Mouse (Mus musculus): ENCODE measurements at regions not wholly inside any gene's neighbourhood (a gene's known extent, or its start where the extent isn't known, plus 50 kb on each side); places are given as distances from the start of the nearest gene placed in this dataset.

DNA sequence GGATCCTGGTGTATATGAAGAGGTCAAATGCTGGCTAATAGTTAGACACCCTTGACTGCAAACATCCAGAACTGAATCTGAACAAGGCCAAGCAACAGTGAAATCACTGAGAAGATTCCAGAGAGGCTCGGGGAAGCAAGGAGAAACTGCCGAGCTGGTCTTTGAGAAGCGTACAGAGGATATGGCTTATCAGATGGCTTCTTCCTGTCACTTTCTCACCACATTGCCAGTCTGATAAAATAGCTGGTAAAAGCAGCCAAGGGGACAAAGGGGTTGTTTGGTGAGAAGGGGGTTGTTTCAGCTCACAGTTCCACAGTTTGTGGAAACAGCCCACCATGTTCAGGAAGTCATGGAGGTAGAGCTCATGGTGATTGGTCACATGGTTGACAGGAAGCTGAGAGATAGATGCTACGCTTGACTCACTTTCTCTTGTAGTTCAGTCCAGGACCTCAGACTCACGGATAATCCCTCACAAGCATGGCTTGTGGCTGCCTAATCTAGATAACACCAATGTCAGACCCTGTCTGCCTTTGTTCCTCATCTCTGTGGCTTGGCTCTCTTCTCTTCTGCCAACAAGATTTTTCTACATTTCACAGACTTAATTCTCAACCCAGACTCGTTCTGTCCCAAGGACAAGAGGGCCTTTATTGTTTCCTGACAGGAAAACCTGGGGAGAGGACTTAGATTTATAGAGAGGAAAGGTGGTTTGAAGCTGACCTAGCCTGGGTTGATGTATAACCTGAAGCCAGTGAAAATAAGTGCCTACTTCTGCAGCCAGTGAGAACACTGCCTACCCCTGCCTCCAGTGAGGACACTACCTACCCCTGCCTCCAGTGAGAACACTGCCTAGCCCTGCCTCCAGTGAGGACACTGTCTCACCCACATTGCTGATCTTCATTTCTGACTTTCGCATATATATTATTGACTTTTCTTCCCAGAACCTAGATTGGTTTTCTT, 122.0 kb downstream of the Tent5c start:
- no peak for DNase-seq
- no peak for TF ChIP-seq CTCF (IDR thresholded peaks at IDR 0.05; ENCODE audit: low read depth)
- H3K27me3 ChIP-seq (ENCODE audit: insufficient read depth, low read length), result no peaks in the 10 kb centered on the region
- WGBS, result 52% methylated on average over 7 of the region's 7 CpGs
- no peak overlapping the region for H3K27ac ChIP-seq (ENCODE audit: low read depth)
- H3K9me3 ChIP-seq (ENCODE audit: low read depth, low read length), result no peaks in the 10 kb centered on the region
- H3K9ac ChIP-seq, result no peak overlapping the region
- no peaks in the 10 kb centered on the region for H3K4me1 ChIP-seq (ENCODE audit: insufficient read depth)
- no peaks in the 10 kb centered on the region for H3K36me3 ChIP-seq (ENCODE audit: insufficient read depth)
- H3K4me3 ChIP-seq (ENCODE audit: low read depth, low read length), result no peak overlapping the region
- H3K4me2 ChIP-seq, result no peak overlapping the region
- ATAC-seq (ENCODE audit: insufficient read depth), result no peak

DNA sequence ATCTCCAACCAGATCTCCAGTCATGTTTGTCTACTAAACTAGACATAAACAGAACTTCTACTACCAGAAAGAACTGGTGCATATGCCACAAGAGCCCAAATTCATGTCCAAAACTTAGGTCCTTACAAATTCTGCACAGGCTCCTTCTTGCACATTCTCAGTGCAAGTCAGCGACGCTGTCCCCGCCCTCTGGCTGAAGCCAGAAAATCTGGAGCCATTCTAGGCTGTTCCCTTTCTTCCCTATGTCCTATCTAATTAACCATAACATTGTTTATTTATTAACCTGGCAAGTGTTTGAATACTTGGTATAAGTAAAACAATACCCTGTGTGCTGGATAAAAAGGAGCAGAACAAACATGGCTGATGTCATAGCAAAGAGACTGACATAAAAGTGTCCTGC, 122.7 kb downstream of the Tent5c start:
- Histone ChIP-seq H3K4me1 (ENCODE audit: insufficient read depth) (no peaks in the 10 kb centered on the region), H3K36me3 (ENCODE audit: insufficient read depth) (no peaks in the 10 kb centered on the region), H3K4me3 (ENCODE audit: low read depth, low read length) (no peak overlapping the region), H3K27ac (ENCODE audit: low read depth) (no peak overlapping the region), H3K9me3 (ENCODE audit: low read depth, low read length) (no peaks in the 10 kb centered on the region), H3K27me3 (ENCODE audit: insufficient read depth, low read length) (no peaks in the 10 kb centered on the region), H3K9ac (no peak overlapping the region), H3K4me2 (no peak overlapping the region)
- no peak for ATAC-seq (ENCODE audit: insufficient read depth)
- no peak for DNase-seq
- no peak for TF ChIP-seq CTCF (IDR thresholded peaks at IDR 0.05; ENCODE audit: low read depth)
- 86% methylated on average over 3 of the region's 3 CpGs for WGBS

DNA sequence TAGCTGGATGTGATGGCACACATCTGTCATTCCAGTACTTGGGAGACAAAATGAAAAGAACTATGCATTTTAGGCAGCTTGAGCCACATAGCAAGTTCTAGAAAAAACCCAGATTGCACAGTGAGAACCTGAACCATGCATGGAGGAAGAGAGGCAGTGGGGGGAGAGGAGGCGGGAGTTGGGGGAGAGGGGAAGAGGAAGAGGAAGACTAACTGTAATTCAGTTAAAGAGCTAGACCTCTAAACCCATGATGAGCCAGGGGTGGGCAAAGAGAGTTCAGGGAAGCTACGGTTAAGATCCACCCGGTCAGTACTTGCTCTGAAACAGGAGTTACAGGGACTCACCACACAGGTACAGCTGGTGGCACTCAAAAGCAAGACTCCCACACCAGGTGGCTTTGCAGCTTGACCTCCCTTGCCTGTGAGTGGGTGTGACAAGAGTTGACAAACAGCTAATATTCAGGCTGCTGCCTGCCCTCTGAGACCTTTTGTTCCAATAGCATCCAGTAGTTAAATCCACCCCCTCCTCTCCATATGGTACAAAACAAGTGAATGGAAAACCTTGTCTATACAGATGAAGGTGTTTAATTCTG, 123.7 kb downstream of the Tent5c start:
- DNase-seq, result no peak
- Histone ChIP-seq H3K4me2 (no peak overlapping the region), H3K4me3 (ENCODE audit: low read depth, low read length) (no peak overlapping the region), H3K9me3 (ENCODE audit: low read depth, low read length) (no peaks in the 10 kb centered on the region), H3K36me3 (ENCODE audit: insufficient read depth) (no peaks in the 10 kb centered on the region), H3K4me1 (ENCODE audit: insufficient read depth) (no peaks in the 10 kb centered on the region), H3K9ac (no peak overlapping the region), H3K27me3 (ENCODE audit: insufficient read depth, low read length) (no peaks in the 10 kb centered on the region), H3K27ac (ENCODE audit: low read depth) (no peak overlapping the region)
- no peak for TF ChIP-seq CTCF (IDR thresholded peaks at IDR 0.05; ENCODE audit: low read depth)
- WGBS, result 81% methylated on average over 3 of the region's 3 CpGs
- ATAC-seq (ENCODE audit: insufficient read depth), result no peak

DNA sequence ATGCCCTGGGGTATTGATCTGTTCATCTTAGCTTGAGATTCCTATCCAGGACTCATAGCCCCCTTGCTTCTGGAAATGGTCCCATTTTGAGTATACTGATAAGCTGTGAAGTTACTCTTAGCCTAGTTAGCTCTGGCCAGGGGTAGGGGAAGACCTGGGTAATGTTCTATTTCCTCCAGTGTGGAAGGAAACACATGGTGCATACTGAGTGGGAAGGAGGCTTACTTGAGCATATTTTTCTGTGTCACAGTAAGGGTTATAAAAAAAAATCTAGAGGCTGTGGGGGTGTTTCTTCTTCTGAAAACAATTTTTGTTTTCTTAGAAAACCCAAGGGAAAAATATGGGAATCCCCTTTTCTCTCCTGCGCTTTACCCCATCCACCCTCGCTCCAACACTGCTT, 124.4 kb downstream of the Tent5c start:
- Histone ChIP-seq H3K27ac (ENCODE audit: low read depth) (no peak overlapping the region), H3K4me1 (ENCODE audit: insufficient read depth) (no peaks in the 10 kb centered on the region), H3K4me3 (ENCODE audit: low read depth, low read length) (no peak overlapping the region), H3K9ac (no peak overlapping the region), H3K27me3 (ENCODE audit: insufficient read depth, low read length) (no peaks in the 10 kb centered on the region), H3K9me3 (ENCODE audit: low read depth, low read length) (no peaks in the 10 kb centered on the region), H3K4me2 (no peak overlapping the region), H3K36me3 (ENCODE audit: insufficient read depth) (no peaks in the 10 kb centered on the region)
- no peak for TF ChIP-seq CTCF (IDR thresholded peaks at IDR 0.05; ENCODE audit: low read depth)
- DNase-seq (no peak), ATAC-seq (ENCODE audit: insufficient read depth) (no peak)
- WGBS, result 79% methylated on average over 2 of the region's 2 CpGs

DNA sequence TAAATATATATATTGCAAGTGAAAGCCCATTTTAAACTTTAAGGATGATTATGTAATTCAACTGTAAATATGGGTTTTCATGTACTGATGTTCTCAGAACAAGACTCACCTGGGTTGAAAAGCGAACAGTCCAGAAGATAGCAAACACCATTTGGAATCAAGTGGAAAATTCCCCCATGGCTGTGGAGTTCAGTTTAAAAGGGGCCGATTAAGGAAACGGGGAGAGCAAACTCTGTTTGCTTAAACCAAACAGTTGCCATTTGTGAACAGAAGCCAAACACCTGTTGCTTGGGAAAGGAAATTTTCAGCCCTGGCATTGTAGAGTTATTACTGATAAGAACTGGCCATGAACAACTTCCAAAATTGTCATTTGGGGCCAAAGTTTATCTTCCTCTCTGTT, 126.1 kb downstream of the Tent5c start:
- Histone ChIP-seq H3K4me2 (no peak overlapping the region), H3K27me3 (ENCODE audit: insufficient read depth, low read length) (no peaks in the 10 kb centered on the region), H3K4me3 (ENCODE audit: low read depth, low read length) (no peak overlapping the region), H3K4me1 (ENCODE audit: insufficient read depth) (no peaks in the 10 kb centered on the region), H3K36me3 (ENCODE audit: insufficient read depth) (no peaks in the 10 kb centered on the region), H3K27ac (ENCODE audit: low read depth) (no peak overlapping the region), H3K9ac (no peak overlapping the region), H3K9me3 (ENCODE audit: low read depth, low read length) (no peaks in the 10 kb centered on the region)
- DNase-seq (peak; percentile 4), ATAC-seq (ENCODE audit: insufficient read depth) (no peak)
- no peak for TF ChIP-seq CTCF (IDR thresholded peaks at IDR 0.05; ENCODE audit: low read depth)
- WGBS, result 24% methylated on average over 3 of the region's 3 CpGs

DNA sequence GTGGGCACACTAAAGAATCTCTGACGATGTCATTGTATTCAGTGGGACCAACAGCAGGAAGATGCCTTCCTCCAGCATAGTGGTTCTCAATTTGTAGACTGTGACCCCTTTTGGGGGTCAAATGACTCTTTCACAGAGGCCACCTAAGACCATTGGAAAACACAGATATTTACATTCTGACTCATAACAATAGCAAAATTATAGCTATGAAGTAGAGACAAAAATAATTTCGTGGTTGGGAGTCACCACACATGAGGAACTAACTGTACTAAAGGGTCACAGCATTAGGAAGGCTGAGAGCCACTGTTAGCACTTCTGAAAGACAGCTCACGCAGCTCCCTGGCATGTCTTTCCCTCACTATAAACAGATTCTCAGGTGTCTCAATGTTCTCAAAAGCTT, 129.1 kb downstream of the Tent5c start:
- Histone ChIP-seq H3K9me3 (ENCODE audit: low read depth, low read length) (no peaks in the 10 kb centered on the region), H3K27me3 (ENCODE audit: insufficient read depth, low read length) (no peaks in the 10 kb centered on the region), H3K4me3 (ENCODE audit: low read depth, low read length) (no peak overlapping the region), H3K4me1 (ENCODE audit: insufficient read depth) (no peaks in the 10 kb centered on the region), H3K9ac (no peak overlapping the region), H3K4me2 (no peak overlapping the region), H3K36me3 (ENCODE audit: insufficient read depth) (no peaks in the 10 kb centered on the region), H3K27ac (ENCODE audit: low read depth) (no peak overlapping the region)
- no peak for TF ChIP-seq CTCF (IDR thresholded peaks at IDR 0.05; ENCODE audit: low read depth)
- ATAC-seq (ENCODE audit: insufficient read depth) (no peak), DNase-seq (no peak)
- 76% methylated on average over 3 of the region's 3 CpGs for WGBS

DNA sequence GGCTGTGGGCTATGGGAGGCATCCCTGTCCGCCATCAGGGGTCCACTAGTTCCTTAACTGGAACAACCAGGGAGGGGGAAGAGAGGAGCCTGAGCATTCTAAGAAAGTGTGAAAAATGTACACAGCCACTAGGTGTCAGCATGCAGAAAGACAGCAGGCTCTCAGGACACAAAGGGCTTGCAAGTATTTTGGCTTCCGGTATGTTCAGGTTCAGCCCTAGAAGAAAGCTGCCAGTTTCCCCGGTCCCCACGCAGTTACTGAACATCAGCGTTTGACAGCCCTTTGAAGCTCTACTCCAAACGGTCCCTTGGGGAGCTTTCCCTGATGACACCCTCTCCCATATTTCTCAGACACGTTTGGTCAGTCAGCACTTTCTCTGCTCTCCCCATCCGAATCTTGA, 130.1 kb downstream of the Tent5c start:
- H3K4me1 ChIP-seq (ENCODE audit: insufficient read depth), result no peaks in the 10 kb centered on the region
- ATAC-seq (ENCODE audit: insufficient read depth) (peak; percentile 87), DNase-seq (peak; percentile 81)
- no peak overlapping the region for H3K27ac ChIP-seq (ENCODE audit: low read depth)
- H3K36me3 ChIP-seq (ENCODE audit: insufficient read depth), result no peaks in the 10 kb centered on the region
- no peaks in the 10 kb centered on the region for H3K27me3 ChIP-seq (ENCODE audit: insufficient read depth, low read length)
- H3K4me2 ChIP-seq, result peak overlapping the region; percentile 53
- 22% methylated on average over 8 of the region's 8 CpGs for WGBS
- no peak overlapping the region for H3K9ac ChIP-seq
- no peaks in the 10 kb centered on the region for H3K9me3 ChIP-seq (ENCODE audit: low read depth, low read length)
- H3K4me3 ChIP-seq (ENCODE audit: low read depth, low read length), result 0 out of 2 replicates have a peak overlapping the region, but pooled peaks have one; percentile 14
- TF ChIP-seq CTCF (IDR thresholded peaks at IDR 0.05; ENCODE audit: low read depth), result peak; percentile 73
